Mouse (Mus musculus) thymus, adult 2 months (tissue): ENCODE measurements around the gene Gas2. TPM values are rescaled to one million over a fixed set of nuclear protein-coding genes. Genes with fewer than 3 reads are reported as not detected.

Experiments
- DNase-seq: peaks from one replicate; pipeline ENCODE4 v3.0.0; 2021
- H3K27ac ChIP-seq: fragments of 200-500 bp; 2 replicates; pipeline ENCODE4 v1.5.1; 2012; ENCODE audit warnings: low read length, control low read depth; ENCODE audit not compliant: control insufficient read depth, insufficient read depth
- H3K27me3 ChIP-seq: fragments of 200-500 bp; 2 replicates; pipeline ENCODE4 v1.6.1; 2012; ENCODE audit warnings: mild to moderate bottlenecking, low read length, moderate library complexity, mixed read lengths; ENCODE audit not compliant: control insufficient read depth, insufficient read depth
- H3K36me3 ChIP-seq: fragments of 200-500 bp; 2 replicates; pipeline ENCODE4 v1.6.1; 2012; ENCODE audit warnings: mild to moderate bottlenecking, low read length, moderate library complexity; ENCODE audit not compliant: control insufficient read depth, insufficient read depth
- H3K4me1 ChIP-seq: fragments of 200-500 bp; replicated peaks from 2 replicates; pipeline ENCODE4 v1.6.1; 2012; ENCODE audit warnings: low read length; ENCODE audit not compliant: control insufficient read depth, insufficient read depth
- H3K4me3 ChIP-seq: fragments of 200-500 bp; 2 replicates; pipeline ENCODE4 v1.5.1; 2012; ENCODE audit warnings: mild to moderate bottlenecking, low read length, control low read depth, moderate library complexity; ENCODE audit not compliant: control insufficient read depth, insufficient read depth
- CTCF ChIP-seq: fragments of 200-500 bp; IDR thresholded peaks from 2 replicates; pipeline ENCODE4 v1.5.1; 2012; ENCODE audit warnings: mild to moderate bottlenecking, control low read depth, low read length, moderate library complexity, borderline replicate concordance; ENCODE audit not compliant: control insufficient read depth, poor library complexity, insufficient read depth; ENCODE audit errors: extremely low read depth
- POLR2A ChIP-seq: fragments of 200-500 bp; IDR thresholded peaks from 2 replicates; pipeline ENCODE4 v1.6.1; 2012; ENCODE audit warnings: mild to moderate bottlenecking, low read length, control low read depth, moderate library complexity; ENCODE audit not compliant: control insufficient read depth, poor library complexity, insufficient read depth; ENCODE audit errors: extremely low read depth
- WGBS: fragments of 180-500 bp; shearing (Covaris S2); methylation state at CpG from one replicate; pipeline ENCODE4 v1.1.7; 2018; 5-methylcytosine and 5-hydroxymethylcytosine counted together
- polyA plus RNA-seq: library from polyadenylated mRNA; depleted of rRNA; stranded (reverse); fragments of >200 nt; gene quantifications from 2 replicates; pipeline ENCODE4 v1.2.3, GENCODE M21; 2012

The Gas2 gene
- polyA plus RNA-seq, 1 experiment, result 2.4 TPM

GRCm38 (mm10) chr7:51879136-51879723, 17.4 kb downstream of the Gas2 start:
- Histone ChIP-seq H3K4me1 (peaks cover 13% of the 10 kb centered on the region), H3K27ac (no peak overlapping the region), H3K36me3 (no peaks in the 10 kb centered on the region), H3K4me3 (peak overlapping the region; percentile 13), H3K27me3 (no peaks in the 10 kb centered on the region)
- DNase-seq, result peak; percentile 36
- TF ChIP-seq POLR2A (no peak), CTCF (no peak)
- WGBS, result 1% methylated on average over 17 of the region's 17 CpGs

GRCm38 (mm10) chr7:51880121-51880520, 18.3 kb downstream of the Gas2 start:
- TF ChIP-seq CTCF (no peak), POLR2A (no peak)
- no peak for DNase-seq
- Histone ChIP-seq H3K36me3 (no peaks in the 10 kb centered on the region), H3K27me3 (no peaks in the 10 kb centered on the region), H3K27ac (no peak overlapping the region), H3K4me1 (peaks cover 13% of the 10 kb centered on the region), H3K4me3 (no peak overlapping the region)
- WGBS, result 91% methylated on average over 4 of the region's 4 CpGs

- DNase-seq, result no peak
- H3K36me3 ChIP-seq, result no peaks in the 10 kb centered on the region
- no peak overlapping the region for H3K4me3 ChIP-seq
- H3K27me3 ChIP-seq, result no peaks in the 10 kb centered on the region
- H3K4me1 ChIP-seq, result 0 out of 2 replicates have a peak, but pooled peaks cover 1% of the 10 kb centered on the region
- H3K27ac ChIP-seq, result no peak overlapping the region
- WGBS, result 92% methylated on average over 3 of the region's 3 CpGs
- TF ChIP-seq POLR2A (no peak), CTCF (no peak)
Measured at GRCm38 (mm10) chr7:51885345-51885744, 23.5 kb downstream of the Gas2 start.

- H3K27me3 ChIP-seq, result no peaks in the 10 kb centered on the region
- TF ChIP-seq CTCF (no peak), POLR2A (no peak)
- no peaks in the 10 kb centered on the region for H3K36me3 ChIP-seq
- no peak for DNase-seq
- H3K27ac ChIP-seq, result no peak overlapping the region
- H3K4me3 ChIP-seq, result no peak overlapping the region
- 94% methylated on average over 11 of the region's 11 CpGs for WGBS
- H3K4me1 ChIP-seq, result no peaks in the 10 kb centered on the region
Measured at GRCm38 (mm10) chr7:51887678-51888567, 26.1 kb downstream of the Gas2 start.

- TF ChIP-seq POLR2A, result no peak
- no peak for TF ChIP-seq CTCF
- no peak for DNase-seq
- no peak overlapping the region for H3K4me3 ChIP-seq
- no peaks in the 10 kb centered on the region for H3K27me3 ChIP-seq
- WGBS, result 93% methylated on average over 7 of the region's 7 CpGs
- no peaks in the 10 kb centered on the region for H3K36me3 ChIP-seq
- H3K27ac ChIP-seq, result no peak overlapping the region
- no peaks in the 10 kb centered on the region for H3K4me1 ChIP-seq
Measured at GRCm38 (mm10) chr7:51889601-51890000, 27.8 kb downstream of the Gas2 start.

- WGBS, result 91% methylated on average over 1 of the region's 1 CpGs
- no peak overlapping the region for H3K4me3 ChIP-seq
- DNase-seq, result no peak
- H3K4me1 ChIP-seq, result no peaks in the 10 kb centered on the region
- no peak for TF ChIP-seq POLR2A
- no peak for TF ChIP-seq CTCF
- no peaks in the 10 kb centered on the region for H3K27me3 ChIP-seq
- H3K36me3 ChIP-seq, result no peaks in the 10 kb centered on the region
- no peak overlapping the region for H3K27ac ChIP-seq
Measured at GRCm38 (mm10) chr7:51892224-51892965, 30.6 kb downstream of the Gas2 start.
